Mouse (Mus musculus) liver, adult 2 months (tissue): ENCODE measurements around the gene Kctd2.

ENCODE experiments used
- CTCF ChIP-seq: fragments of 200-500 bp; IDR thresholded peaks from 2 replicates; pipeline ENCODE4 v1.5.1; 2011; ENCODE audit warnings: low read depth, low read length, control low read depth
- POLR2A ChIP-seq: fragments of 200-500 bp; IDR thresholded peaks from 2 replicates; pipeline ENCODE4 v1.6.1; 2011; ENCODE audit warnings: low read length, control low read depth; ENCODE audit not compliant: insufficient read depth; ENCODE audit errors: extremely low read depth

- TF ChIP-seq CTCF (no peak), POLR2A (no peak)
Observed at GRCm38 (mm10) chr11:115398085-115398484, 21.8 kb upstream of the Kctd2 start.
